Mouse (Mus musculus): ENCODE measurements at regions not wholly inside any gene's neighbourhood (a gene's known extent, or its start where the extent isn't known, plus 50 kb on each side); places are given as distances from the start of the nearest gene placed in this dataset.
A peak's percentile ranks its signal among the peaks of the same experiment; 100 is the strongest.

- no peak for DNase-seq
These were observed 75.5 kb downstream of the Enkur start for GRCm38 (mm10) chr2:21129621-21130020.

GRCm38 (mm10) chr2:21126531-21126930, 78.6 kb downstream of the Enkur start:
- DNase-seq, result no peak

- no peak for DNase-seq
These were observed 82.7 kb downstream of the Enkur start for GRCm38 (mm10) chr2:21122421-21122820.

- DNase-seq, result no peak
These were observed 83.5 kb downstream of the Enkur start for GRCm38 (mm10) chr2:21121663-21122062.

- no peak for DNase-seq
These were observed 88.3 kb downstream of the Enkur start for GRCm38 (mm10) chr2:21116817-21117216.

- no peak for DNase-seq
These were observed 93.6 kb downstream of the Enkur start for GRCm38 (mm10) chr2:21111527-21111926.

- no peak for DNase-seq
These were observed 104.8 kb downstream of the Enkur start for GRCm38 (mm10) chr2:21100248-21100808.

GRCm38 (mm10) chr2:21091058-21091971, 113.8 kb downstream of the Enkur start:
- peak; percentile 18 for DNase-seq

GRCm38 (mm10) chr2:21085517-21085916, 116.8 kb upstream of the Arhgap21 start:
- no peak for DNase-seq

GRCm38 (mm10) chr2:21067292-21067850, 98.7 kb upstream of the Arhgap21 start:
- no peak for DNase-seq

GRCm38 (mm10) chr2:21060347-21060650, 91.6 kb upstream of the Arhgap21 start:
- no peak for DNase-seq

- DNase-seq, result no peak
These were observed 91.1 kb upstream of the Arhgap21 start for GRCm38 (mm10) chr2:21059618-21060346.

GRCm38 (mm10) chr2:21058940-21059339, 90.3 kb upstream of the Arhgap21 start:
- no peak for DNase-seq

- no peak for DNase-seq
These were observed 87.9 kb upstream of the Arhgap21 start for GRCm38 (mm10) chr2:21056450-21057210.

GRCm38 (mm10) chr2:21055416-21055815, 86.7 kb upstream of the Arhgap21 start:
- no peak for DNase-seq

- no peak for DNase-seq
These were observed 85.8 kb upstream of the Arhgap21 start for GRCm38 (mm10) chr2:21054325-21055082.

- DNase-seq, result no peak
These were observed 84.9 kb upstream of the Arhgap21 start for GRCm38 (mm10) chr2:21053596-21053995.

GRCm38 (mm10) chr2:21048996-21049395, 80.3 kb upstream of the Arhgap21 start:
- no peak for DNase-seq

GRCm38 (mm10) chr2:21048226-21048625, 79.5 kb upstream of the Arhgap21 start:
- no peak for DNase-seq

- no peak for DNase-seq
These were observed 77.9 kb upstream of the Arhgap21 start for GRCm38 (mm10) chr2:21046503-21047116.

- no peak for DNase-seq
These were observed 76.1 kb upstream of the Arhgap21 start for GRCm38 (mm10) chr2:21044781-21045180.
